Comparison of ENCODE assay signal across 8 mouse cellular contexts in genomic region chr16:97356499-97357187, GRCm38 (mm10). TPM values are rescaled to one million over a fixed set of nuclear protein-coding genes. Genes with fewer than 3 reads are reported as not detected.
A peak's percentile ranks its signal among the peaks of the same experiment; 100 is the strongest.
DNase-seq lines count a peak whose midpoint lies in the region; ATAC-seq and TF ChIP-seq lines count a peak whose summit lies in the region.

Gene Bace2, plus strand, starts transcription at chr16:97356742.

- peaks cover 22% of the 10 kb centered on the region for H3K27me3 ChIP-seq in embryonic facial prominence, embryonic 14.5 days (replicated peaks; ENCODE audit: control insufficient read depth, insufficient read depth, low read length)
- no peaks in the 10 kb centered on the region for H3K27me3 ChIP-seq in liver, adult 2 months (ENCODE audit: control insufficient read depth, insufficient read depth, low read length)
- peaks cover 7% of the 10 kb centered on the region; the same call in 1 of the 2 replicates for H3K27me3 ChIP-seq in midbrain, embryonic 16.5 days (ENCODE audit: control insufficient read depth, insufficient read depth, low read depth, low read length)
- no peaks in the 10 kb centered on the region for H3K27me3 ChIP-seq in stomach, embryonic 15.5 days (replicated peaks)

- TF ChIP-seq CTCF in liver, adult 2 months (IDR thresholded peaks at IDR 0.05; ENCODE audit: low read depth, low read length): peak; percentile 67

- peak; percentile 92 for ATAC-seq in embryonic facial prominence, embryonic 14.5 days (ENCODE audit: low read depth)
- ATAC-seq in midbrain, embryonic 16.5 days: peak; percentile 75
- peak; percentile 85 for ATAC-seq in stomach, embryonic 15.5 days (ENCODE audit: insufficient read depth, low FRiP score, low read depth)

- WGBS in embryonic facial prominence, embryonic 14.5 days: 1% methylated on average over 43 of the region's 58 CpGs
- WGBS in liver, adult 2 months: under 1% methylated on average over 58 of the region's 58 CpGs
- WGBS in midbrain, embryonic 16.5 days: under 1% methylated on average over 53 of the region's 58 CpGs
- under 1% methylated on average over 58 of the region's 58 CpGs for WGBS in stomach, embryonic 15.5 days

- no peaks in the 10 kb centered on the region; the same call in 1 of the 2 replicates for H3K4me1 ChIP-seq in embryonic facial prominence, embryonic 14.5 days (ENCODE audit: control insufficient read depth, insufficient read depth, low read length)
- H3K4me1 ChIP-seq in liver, adult 2 months (ENCODE audit: control insufficient read depth, insufficient read depth, low read length): peaks cover 8% of the 10 kb centered on the region
- H3K4me1 ChIP-seq in midbrain, embryonic 16.5 days (ENCODE audit: control insufficient read depth, insufficient read depth, low read length): peaks cover 18% of the 10 kb centered on the region
- 0 out of 2 replicates have a peak, but pooled peaks cover 7% of the 10 kb centered on the region for H3K4me1 ChIP-seq in stomach, embryonic 15.5 days

- H3K79me2 ChIP-seq in liver, adult 2 months (ENCODE audit: control insufficient read depth, insufficient read depth, low read length): no peaks in the 10 kb centered on the region

- peak within 1 kb of the TSS; percentile 62 for H3K4me3 ChIP-seq in embryonic facial prominence, embryonic 14.5 days (ENCODE audit: low read depth, low read length)
- H3K4me3 ChIP-seq in liver, adult 2 months (ENCODE audit: insufficient read depth, low read depth, low read length): peak within 1 kb of the TSS; percentile 67
- peak within 1 kb of the TSS; percentile 57 for H3K4me3 ChIP-seq in midbrain, embryonic 16.5 days (ENCODE audit: low read depth, low read length)
- peak within 1 kb of the TSS; percentile 61 for H3K4me3 ChIP-seq in stomach, embryonic 15.5 days (replicated peaks)

- H3K4me2 ChIP-seq in embryonic facial prominence, embryonic 14.5 days (ENCODE audit: low read depth, low read length): peak within 1 kb of the TSS; percentile 100
- H3K4me2 ChIP-seq in midbrain, embryonic 16.5 days (ENCODE audit: low read length): peak within 1 kb of the TSS; percentile 100
- H3K4me2 ChIP-seq in stomach, embryonic 15.5 days: peak within 1 kb of the TSS; percentile 99

- TF ChIP-seq POLR2A in liver, adult 2 months (IDR thresholded peaks at IDR 0.05; ENCODE audit: extremely low read depth, insufficient read depth, low read length): peak; percentile 52; the same call in 1 of the 2 replicates

- peak; percentile 8 for DNase-seq in cerebellum, adult 9-11 months
- no peak for DNase-seq in cerebellum, adult 11 months
- DNase-seq in embryonic facial prominence, embryonic 14.5 days (ENCODE audit: low spot score): peak; percentile 74
- peak; percentile 80 to 82 for DNase-seq in heart, adult 9 months (ENCODE audit: low spot score in 2 of 2)
- peak; percentile 79 for DNase-seq in kidney, adult 18-20 months
- peak; percentile 22 for DNase-seq in liver, adult 2 months (ENCODE audit: extremely low read depth, low read depth, low spot score)

- peak within 1 kb of the TSS; percentile 62 for H3K9ac ChIP-seq in embryonic facial prominence, embryonic 14.5 days (ENCODE audit: low read depth, low read length)
- H3K9ac ChIP-seq in liver, adult 2 months (ENCODE audit: low read depth, low read length): peak within 1 kb of the TSS; percentile 69
- peak within 1 kb of the TSS; percentile 60 for H3K9ac ChIP-seq in midbrain, embryonic 16.5 days (ENCODE audit: low read depth, low read length)
- peak within 1 kb of the TSS; percentile 43; the same call in 1 of the 2 replicates for H3K9ac ChIP-seq in stomach, embryonic 15.5 days

- H3K27ac ChIP-seq in embryonic facial prominence, embryonic 14.5 days (replicated peaks; ENCODE audit: low read depth, low read length): no peak within 1 kb of the TSS
- peak within 1 kb of the TSS; percentile 66 for H3K27ac ChIP-seq in liver, adult 2 months (replicated peaks; ENCODE audit: insufficient read depth, low read depth, low read length)
- H3K27ac ChIP-seq in midbrain, embryonic 16.5 days (ENCODE audit: low read length): no peak within 1 kb of the TSS
- peak within 1 kb of the TSS; percentile 51 for H3K27ac ChIP-seq in stomach, embryonic 15.5 days

- no peaks in the 10 kb centered on the region for H3K9me3 ChIP-seq in embryonic facial prominence, embryonic 14.5 days (ENCODE audit: control insufficient read depth, low read length)
- H3K9me3 ChIP-seq in midbrain, embryonic 16.5 days (replicated peaks; ENCODE audit: control insufficient read depth, low read length, poor library complexity, severe bottlenecking): no peaks in the 10 kb centered on the region
- no peaks in the 10 kb centered on the region for H3K9me3 ChIP-seq in stomach, embryonic 15.5 days

- H3K36me3 ChIP-seq in embryonic facial prominence, embryonic 14.5 days (ENCODE audit: control insufficient read depth, insufficient read depth, low read length): no peaks in the 10 kb centered on the region
- H3K36me3 ChIP-seq in liver, adult 2 months (ENCODE audit: control insufficient read depth, insufficient read depth, low read length): no peaks in the 10 kb centered on the region
- H3K36me3 ChIP-seq in midbrain, embryonic 16.5 days (ENCODE audit: control insufficient read depth, insufficient read depth, low read length): no peaks in the 10 kb centered on the region
- no peaks in the 10 kb centered on the region for H3K36me3 ChIP-seq in stomach, embryonic 15.5 days

RNA-seq across cellular contexts. Expression of gene Bace2, which starts in this region (rescaled TPM):
- 16.4 and 20.6 TPM in 2 replicates for polyA plus RNA-seq in embryonic facial prominence, embryonic 14.5 days (2014; fragmentation: Nextera tagmentation; extraction: Ambion mirVana)
- 2.4 and 3.4 TPM in 2 replicates for total RNA-seq in liver, adult 2 months (2014; rRNA removed)
- polyA plus RNA-seq in liver, adult 2 months (2012; rRNA removed): 1.1 and 1.8 TPM in 2 replicates
- 2.8 and 3.5 TPM in 2 replicates for polyA plus RNA-seq in midbrain, embryonic 16.5 days (2015; fragmentation: Nextera tagmentation; extraction: Ambion mirVana)
- 74.5 and 81.4 TPM in 2 replicates for polyA plus RNA-seq in stomach, embryonic 15.5 days (2015; fragmentation: Nextera tagmentation; extraction: Ambion mirVana)

Comparison
In these comparisons a context has a peak if more than half of its experiments do, and no peak if none do; other contexts are left out.
1. H3K27ac ChIP-seq: peak in liver, adult 2 months (single experiment) and stomach, embryonic 15.5 days (single experiment); none in embryonic facial prominence, embryonic 14.5 days (single experiment) and midbrain, embryonic 16.5 days (single experiment).
2. Peak in every context shown above with its lines, with median percentiles within 50 percentile points of each other: ATAC-seq, H3K4me2 ChIP-seq, H3K4me3 ChIP-seq and H3K9ac ChIP-seq.